In the genomic region with DNA sequence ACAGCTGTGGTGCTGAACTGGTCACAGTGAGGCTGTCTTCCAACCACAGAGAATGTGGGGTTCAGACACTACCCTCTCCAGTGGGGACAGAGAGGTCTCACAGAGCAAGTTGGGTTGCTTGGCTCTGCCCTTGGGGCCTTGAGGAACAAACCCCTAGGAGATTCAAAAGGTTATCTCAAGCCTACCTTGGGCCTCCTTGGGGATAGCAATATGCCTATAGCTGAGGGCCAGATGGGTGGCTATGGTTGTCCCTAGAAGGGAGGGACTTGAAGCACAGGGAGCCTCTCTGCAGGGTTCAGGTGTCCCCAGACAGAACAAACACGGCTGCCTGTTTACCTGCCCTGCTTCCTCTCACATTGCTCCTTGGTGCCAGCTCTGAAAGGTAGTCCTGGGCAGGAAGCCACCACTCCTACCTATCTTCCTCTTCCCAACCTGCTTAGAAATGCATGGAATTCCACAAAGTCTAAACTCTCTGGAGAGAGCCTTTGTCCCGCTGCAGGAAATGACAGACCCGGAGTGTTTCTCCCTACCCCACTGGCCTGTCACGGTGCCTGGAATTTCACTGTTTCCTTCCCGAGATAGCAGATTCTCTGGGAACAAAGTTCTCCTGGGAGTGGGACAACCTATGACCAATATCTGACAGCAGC, we compare ENCODE assay signal across 13 mouse cellular contexts. TPM values are rescaled to one million over a fixed set of nuclear protein-coding genes. Genes with fewer than 3 reads are reported as not detected.
DNase-seq lines count a peak whose midpoint lies in the region; ATAC-seq and TF ChIP-seq lines count a peak whose summit lies in the region.
"Had no signal": no experiment of that assay in that cellular context is flagged by ENCODE, and none has a peak within 500 bp of the region (broad histone marks: within the 10 kb centered on the region; RNA-seq: fewer than 3 reads in every experiment).

No protein-coding gene starts in this region.

- no peak overlapping the region for H3K4me2 ChIP-seq in liver, embryonic 13.5 days
- H3K4me2 ChIP-seq in forebrain, embryonic 14.5 days (ENCODE audit: low read length): no peak overlapping the region
- H3K4me2 ChIP-seq: embryonic facial prominence, embryonic 12.5 days had no signal

- TF ChIP-seq CTCF in heart, adult 2 months (IDR thresholded peaks at IDR 0.05): no peak

- 22% methylated on average over 5 of the region's 5 CpGs for WGBS in heart, adult 2 months
- WGBS in liver, embryonic 13.5 days (ENCODE audit: insufficient replicate concordance): 57% methylated on average over 5 of the region's 5 CpGs
- WGBS in forebrain, embryonic 14.5 days: 69% methylated on average over 5 of the region's 5 CpGs

- no peak overlapping the region for H3K4me3 ChIP-seq in heart, adult 2 months
- H3K4me3 ChIP-seq in liver, embryonic 13.5 days (replicated peaks): no peak overlapping the region
- no peak overlapping the region for H3K4me3 ChIP-seq in forebrain, embryonic 14.5 days (ENCODE audit: low read depth, low read length)
- H3K4me3 ChIP-seq: embryonic facial prominence, embryonic 12.5 days; left cerebral cortex, adult 2 months had no signal

- H3K27me3 ChIP-seq in heart, adult 2 months (ENCODE audit: control insufficient read depth, insufficient read depth, low read length): no peaks in the 10 kb centered on the region
- H3K27me3 ChIP-seq in liver, embryonic 13.5 days: no peaks in the 10 kb centered on the region
- no peaks in the 10 kb centered on the region for H3K27me3 ChIP-seq in forebrain, embryonic 14.5 days (replicated peaks; ENCODE audit: control insufficient read depth, insufficient read depth, low read length)
- H3K27me3 ChIP-seq: embryonic facial prominence, embryonic 12.5 days had no signal

- peak; percentile 46 for DNase-seq in R1 (ENCODE audit: low read depth, low spot score)
- DNase-seq in heart, adult 2 months: peak; percentile 54 to 74
- DNase-seq in kidney, adult 11 months: peak; percentile 44
- no peak for DNase-seq in liver, embryonic 13.5 days
- DNase-seq in cerebellum, adult 8-10 months: no peak
- no peak for DNase-seq in gastrocnemius, postnatal 36 days
- DNase-seq in retina, embryonic 14.5 days (ENCODE audit: low spot score): no peak
- DNase-seq in forebrain, embryonic 14.5 days (ENCODE audit: low spot score): no peak
- DNase-seq: gastrocnemius, postnatal 14 days; thymus, adult 2 months had no signal

- TF ChIP-seq EP300 in heart, adult 2 months (IDR thresholded peaks at IDR 0.05; ENCODE audit: insufficient read depth, low read depth, low read length): peak; percentile 94

- H3K36me3 ChIP-seq in heart, adult 2 months (ENCODE audit: control insufficient read depth, insufficient read depth, low read length): peaks cover 30% of the 10 kb centered on the region
- peaks cover 38% of the 10 kb centered on the region for H3K36me3 ChIP-seq in liver, embryonic 13.5 days
- H3K36me3 ChIP-seq in forebrain, embryonic 14.5 days (ENCODE audit: control insufficient read depth, insufficient read depth, low read length): peaks cover 14% of the 10 kb centered on the region

- H3K9ac ChIP-seq in heart, adult 2 months (ENCODE audit: low read depth, low read length): no peak overlapping the region; the same call in 1 of the 2 replicates
- H3K9ac ChIP-seq in liver, embryonic 13.5 days: peak overlapping the region; percentile 29; the same call in 1 of the 2 replicates
- H3K9ac ChIP-seq in forebrain, embryonic 14.5 days (ENCODE audit: low read length): no peak overlapping the region
- H3K9ac ChIP-seq: embryonic facial prominence, embryonic 12.5 days had no signal

- peaks cover 34% of the 10 kb centered on the region for H3K4me1 ChIP-seq in heart, adult 2 months (ENCODE audit: control insufficient read depth, insufficient read depth, low read length)
- H3K4me1 ChIP-seq in liver, embryonic 13.5 days (replicated peaks): peaks cover 79% of the 10 kb centered on the region
- H3K4me1 ChIP-seq in forebrain, embryonic 14.5 days (ENCODE audit: control insufficient read depth, insufficient read depth, low read length): no peaks in the 10 kb centered on the region

- no peak for TF ChIP-seq POLR2A in heart, adult 2 months (IDR thresholded peaks at IDR 0.05; ENCODE audit: insufficient read depth, low read depth, low read length)

- intact Hi-C loops in heart, adult 2 months (cut with DNase I): loop anchor here (2.0 kb wide), 1 partner anchor 15 kb away; no protein-coding TSS in a partner anchor
- intact Hi-C loops in gastrocnemius, postnatal 36 days (cut with DNase I): loop anchor here (2.0 kb wide), 1 partner anchor 43 kb away; no protein-coding TSS in a partner anchor

- peak overlapping the region; percentile 77 for H3K27ac ChIP-seq in heart, adult 2 months
- H3K27ac ChIP-seq in liver, embryonic 13.5 days: peak overlapping the region; percentile 76
- no peak overlapping the region for H3K27ac ChIP-seq in forebrain, embryonic 14.5 days (ENCODE audit: low read depth, low read length)
- H3K27ac ChIP-seq: embryonic facial prominence, embryonic 12.5 days had no signal

- H3K9me3 ChIP-seq in liver, embryonic 13.5 days (replicated peaks): no peaks in the 10 kb centered on the region
- H3K9me3 ChIP-seq in forebrain, embryonic 14.5 days (replicated peaks; ENCODE audit: control insufficient read depth, low read length): no peaks in the 10 kb centered on the region
- H3K9me3 ChIP-seq: embryonic facial prominence, embryonic 12.5 days had no signal

- no peaks in the 10 kb centered on the region for H3K79me2 ChIP-seq in heart, adult 2 months (replicated peaks; ENCODE audit: control insufficient read depth, insufficient read depth, low read length)

- no peak for ATAC-seq in liver, embryonic 13.5 days (ENCODE audit: low read depth)
- ATAC-seq in forebrain, embryonic 14.5 days: no peak

RNA-seq across cellular contexts. Expression of gene Gm11037, which starts 6.7 kb away (rescaled TPM):
- total RNA-seq in heart, adult 2 months (2021): not detected
- polyA plus RNA-seq in heart, adult 2 months (2012; rRNA removed): not detected in 2 replicates
- not detected in 2 replicates for polyA plus RNA-seq in liver, embryonic 13.5 days (2015; fragmentation: Nextera tagmentation; extraction: Ambion mirVana)
- total RNA-seq in gastrocnemius, postnatal 36 days (2021): not detected
- not detected in 2 replicates for polyA plus RNA-seq in forebrain, embryonic 14.5 days (2014; fragmentation: Nextera tagmentation; extraction: Ambion mirVana)
- total RNA-seq: gastrocnemius, postnatal 14 days; left cerebral cortex, adult 2 months; midbrain, postnatal 0 days had no signal
- polyA plus RNA-seq: embryonic facial prominence, embryonic 12.5 days; midbrain, postnatal 0 days; thymus, adult 2 months had no signal

RNA-seq across cellular contexts. Expression of gene Hspa12b, which starts 12.9 kb away (rescaled TPM):
- 10 to 100 TPM; 29.7 to 31.4 TPM for total RNA-seq in heart, adult 2 months (2021)
- 21.9 and 27.8 TPM in 2 replicates for polyA plus RNA-seq in heart, adult 2 months (2012; rRNA removed)
- 2.1 and 2.2 TPM in 2 replicates for polyA plus RNA-seq in liver, embryonic 13.5 days (2015; fragmentation: Nextera tagmentation; extraction: Ambion mirVana)
- total RNA-seq in gastrocnemius, postnatal 36 days (2021): 10 to 100 TPM in 1 of 2 experiments, 1 to 10 TPM in 1; 10.0 to 13.1 TPM
- polyA plus RNA-seq in forebrain, embryonic 14.5 days (2014; fragmentation: Nextera tagmentation; extraction: Ambion mirVana): 1.6 and 1.8 TPM in 2 replicates

RNA-seq across cellular contexts. Expression of gene 1700037H04Rik, which starts 19.9 kb away (rescaled TPM):
- 10 to 100 TPM in 1 of 2 experiments, 1 to 10 TPM in 1; 9.8 to 11.3 TPM for total RNA-seq in heart, adult 2 months (2021)
- 33.6 and 48.9 TPM in 2 replicates for polyA plus RNA-seq in heart, adult 2 months (2012; rRNA removed)
- polyA plus RNA-seq in liver, embryonic 13.5 days (2015; fragmentation: Nextera tagmentation; extraction: Ambion mirVana): 124 and 129 TPM in 2 replicates
- 1 to 10 TPM; 4.3 to 4.4 TPM for total RNA-seq in gastrocnemius, postnatal 36 days (2021)
- 110 and 112 TPM in 2 replicates for polyA plus RNA-seq in forebrain, embryonic 14.5 days (2014; fragmentation: Nextera tagmentation; extraction: Ambion mirVana)

RNA-seq across cellular contexts. Expression of gene Cenpb, which starts 39.9 kb away (rescaled TPM):
- total RNA-seq in heart, adult 2 months (2021): 10 to 100 TPM; 71.9 to 92.6 TPM
- polyA plus RNA-seq in heart, adult 2 months (2012; rRNA removed): 57.1 and 58.5 TPM in 2 replicates
- polyA plus RNA-seq in liver, embryonic 13.5 days (2015; fragmentation: Nextera tagmentation; extraction: Ambion mirVana): 3.5 and 4.5 TPM in 2 replicates
- total RNA-seq in gastrocnemius, postnatal 36 days (2021): 10 to 100 TPM; 63.9 to 64.3 TPM
- polyA plus RNA-seq in forebrain, embryonic 14.5 days (2014; fragmentation: Nextera tagmentation; extraction: Ambion mirVana): 9.3 and 9.7 TPM in 2 replicates

RNA-seq across cellular contexts. Expression of gene Cdc25b, which starts 46.7 kb away (rescaled TPM):
- total RNA-seq in heart, adult 2 months (2021): 10 to 100 TPM in 1 of 2 experiments, 1 to 10 TPM in 1; 4.3 to 10.3 TPM
- polyA plus RNA-seq in heart, adult 2 months (2012; rRNA removed): 9.8 and 12.5 TPM in 2 replicates
- polyA plus RNA-seq in liver, embryonic 13.5 days (2015; fragmentation: Nextera tagmentation; extraction: Ambion mirVana): 171 and 201 TPM in 2 replicates
- total RNA-seq in gastrocnemius, postnatal 36 days (2021): 1 to 10 TPM; 1.8 to 2.2 TPM
- 30.0 and 32.0 TPM in 2 replicates for polyA plus RNA-seq in forebrain, embryonic 14.5 days (2014; fragmentation: Nextera tagmentation; extraction: Ambion mirVana)

Comparison
In these comparisons a context has a peak if more than half of its experiments do, and no peak if none do; other contexts are left out.
1. DNase-seq: peak in R1 (single experiment), heart, adult 2 months (2 of 2) and kidney, adult 11 months (single experiment); none in liver, embryonic 13.5 days (single experiment), cerebellum, adult 8-10 months (single experiment), gastrocnemius, postnatal 36 days (0 of 2), retina, embryonic 14.5 days (single experiment) and forebrain, embryonic 14.5 days (single experiment).